Mouse (Mus musculus) neural tube, embryonic 13.5 days (tissue): ENCODE data around the gene Polg. TPM values are rescaled to one million over a fixed set of nuclear protein-coding genes. Genes with fewer than 3 reads are reported as not detected.
A peak's percentile ranks its signal among the peaks of the same experiment; 100 is the strongest.

Experiments used
- microRNA-seq: library from miRNA; unstranded; fragments of <30 nt; microRNA quantifications from one replicate; pipeline ENCODE4, GENCODE M21; 2016
- polyA plus RNA-seq: library from polyadenylated mRNA; unstranded; fragments of >200 nt; fragmentation: Nextera tagmentation; extraction: Ambion mirVana; gene quantifications from 2 replicates; pipeline ENCODE4 v1.2.1, GENCODE M21; 2015

Polg gene
- polyA plus RNA-seq, 1 experiment from 2014 or later = 28.6 TPM

Small RNA genes within 50 kb of the gene (microRNA-seq; reads per million reads assigned to microRNA genes)
- gene Mir9-3 = 388 reads per million, percentile 72 among the genes with 10 or more reads in this experiment

Other genes with a start within 250 kb of the Polg start
- 15.7 and 16.7 TPM in 2 replicates for gene Abhd2, start 193.2 kb downstream of the Polg start, polyA plus RNA-seq
- 19.2 and 19.7 TPM in 2 replicates for gene Rlbp1, start 79.3 kb downstream of the Polg start, polyA plus RNA-seq
- 2.7 and 3.5 TPM in 2 replicates for gene Fanci, start 74.4 kb downstream of the Polg start, polyA plus RNA-seq
- 3.4 and 6.8 TPM in 2 replicates for gene Rhcg, start 151.3 kb upstream of the Polg start, polyA plus RNA-seq
- gene Ticrr, start 193.8 kb upstream of the Polg start, polyA plus RNA-seq = 1.7 and 1.8 TPM in 2 replicates
- gene Kif7, start 249.4 kb upstream of the Polg start, polyA plus RNA-seq = 1.7 and 2.1 TPM in 2 replicates